Mouse (Mus musculus) CD4-positive helper T cell, adult 2 months (primary cell): ENCODE data around the gene Psmb9.

Experiments used
- DNase-seq: peaks from one replicate; pipeline ENCODE4 v3.0.0-alpha.2; 2012; ENCODE audit warnings: low read depth, missing footprints, low spot score

Psmb9 gene

DNA sequence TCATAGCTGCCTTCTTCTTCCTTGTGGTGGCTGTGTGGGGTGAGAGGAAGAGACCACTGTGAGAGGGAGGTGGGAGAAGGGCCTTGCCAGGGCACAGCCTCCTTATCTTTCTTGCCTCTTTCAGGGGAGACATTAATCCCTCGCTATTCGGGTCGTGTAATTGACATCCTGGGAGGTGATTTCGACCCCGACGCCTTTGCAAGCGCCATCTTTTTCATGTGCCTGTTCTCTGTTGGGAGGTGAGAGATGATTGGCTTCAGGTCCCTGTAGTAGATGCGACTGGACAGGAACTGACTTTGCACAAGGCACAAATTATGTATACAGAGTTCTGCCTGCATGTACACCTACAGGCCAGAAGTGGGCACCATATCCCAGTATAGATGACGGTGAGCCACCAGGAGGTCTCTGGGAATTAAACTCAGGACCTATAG is 18.2 kb upstream of the Psmb9 start:
- DNase-seq, result peak; percentile 80

DNA sequence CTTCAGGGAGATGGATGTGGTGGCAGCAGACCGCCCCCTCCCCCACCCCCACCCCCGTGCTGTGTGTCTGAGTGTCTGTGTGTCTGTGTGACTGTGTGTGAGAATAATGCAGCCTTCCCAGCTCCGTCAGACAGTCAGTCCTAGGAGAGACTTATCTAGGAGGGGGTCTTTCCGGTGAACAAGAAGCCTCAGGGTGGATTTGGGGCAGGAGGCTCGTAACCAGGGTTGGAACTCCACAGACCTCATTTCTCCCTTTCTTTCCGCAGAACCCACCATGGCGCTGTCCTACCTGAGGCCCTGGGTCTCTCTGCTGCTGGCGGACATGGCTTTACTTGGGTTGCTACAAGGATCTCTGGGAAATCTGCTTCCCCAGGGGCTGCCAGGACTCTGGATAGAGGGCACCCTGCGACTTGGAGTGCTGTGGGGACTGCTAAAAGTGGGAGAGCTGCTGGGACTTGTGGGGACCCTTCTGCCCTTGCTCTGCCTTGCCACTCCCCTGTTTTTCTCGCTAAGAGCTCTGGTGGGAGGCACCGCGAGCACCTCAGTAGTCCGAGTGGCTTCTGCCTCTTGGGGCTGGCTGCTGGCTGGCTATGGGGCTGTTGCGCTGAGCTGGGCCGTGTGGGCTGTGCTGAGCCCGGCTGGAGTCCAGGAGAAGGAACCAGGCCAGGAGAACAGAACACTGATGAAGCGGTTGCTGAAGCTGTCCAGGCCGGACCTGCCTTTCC is 17.6 kb upstream of the Psmb9 start:
- DNase-seq, result no peak

DNA sequence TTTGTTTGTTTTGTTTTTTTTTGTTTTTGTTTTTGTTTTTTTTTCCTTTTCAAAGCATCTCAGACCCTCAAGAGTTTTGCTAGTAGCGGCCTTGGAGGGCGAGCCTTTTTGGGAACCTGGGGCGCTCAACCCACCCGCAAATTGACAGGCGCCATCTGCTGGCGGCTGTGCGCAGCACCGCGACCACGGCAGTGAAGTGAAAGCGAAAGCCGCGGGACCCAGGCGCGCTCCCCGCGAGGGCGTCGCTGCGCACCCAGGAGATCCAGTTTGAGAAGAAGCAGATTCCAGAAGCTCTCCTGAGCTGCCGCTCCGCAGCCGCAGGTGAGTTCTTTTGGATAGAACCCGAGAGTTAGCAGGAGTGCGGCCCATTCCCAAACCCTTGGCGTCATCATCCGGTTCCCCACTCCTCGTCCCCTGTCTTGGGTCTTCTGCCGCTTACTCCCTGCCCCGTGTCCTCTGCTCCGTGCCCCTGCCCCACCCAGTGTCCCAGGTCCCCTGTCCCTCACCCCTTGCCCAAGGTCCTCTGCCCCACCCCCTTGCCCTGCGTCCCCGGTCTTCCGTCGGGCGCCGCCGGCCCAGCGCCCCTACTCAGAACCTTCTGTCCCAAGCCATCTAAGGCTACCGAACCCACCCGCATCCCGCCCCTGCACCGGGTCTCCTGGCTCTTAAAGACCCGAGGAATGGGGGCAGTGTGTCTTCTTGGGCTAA is 16.9 kb upstream of the Psmb9 start:
- DNase-seq, result peak; percentile 92

DNA sequence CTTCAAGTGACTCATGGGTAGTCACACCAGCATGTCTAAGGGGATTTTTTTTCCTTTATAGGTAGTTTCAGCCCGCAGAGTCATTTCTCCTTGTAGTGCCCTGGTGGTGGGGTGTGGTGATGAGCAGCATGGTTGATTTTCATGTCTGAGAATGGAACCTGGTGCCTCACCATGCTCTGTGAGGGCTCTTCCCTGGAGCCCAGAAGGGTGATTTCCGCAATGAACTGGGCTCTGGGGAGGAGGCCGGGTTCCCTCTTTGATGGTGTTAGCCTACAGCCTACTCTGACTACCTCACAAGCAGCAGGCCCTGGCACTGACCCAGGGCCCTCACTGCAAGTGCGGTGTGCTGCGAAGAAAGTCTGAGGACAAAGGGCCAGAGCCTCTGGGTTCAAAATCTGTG is 15.9 kb upstream of the Psmb9 start, which contains the start of gene Tap2:
Gene Tap2, plus strand, starts transcription at position 84 of the 400 bp plus-strand sequence.
- peak; percentile 72 for DNase-seq

DNA sequence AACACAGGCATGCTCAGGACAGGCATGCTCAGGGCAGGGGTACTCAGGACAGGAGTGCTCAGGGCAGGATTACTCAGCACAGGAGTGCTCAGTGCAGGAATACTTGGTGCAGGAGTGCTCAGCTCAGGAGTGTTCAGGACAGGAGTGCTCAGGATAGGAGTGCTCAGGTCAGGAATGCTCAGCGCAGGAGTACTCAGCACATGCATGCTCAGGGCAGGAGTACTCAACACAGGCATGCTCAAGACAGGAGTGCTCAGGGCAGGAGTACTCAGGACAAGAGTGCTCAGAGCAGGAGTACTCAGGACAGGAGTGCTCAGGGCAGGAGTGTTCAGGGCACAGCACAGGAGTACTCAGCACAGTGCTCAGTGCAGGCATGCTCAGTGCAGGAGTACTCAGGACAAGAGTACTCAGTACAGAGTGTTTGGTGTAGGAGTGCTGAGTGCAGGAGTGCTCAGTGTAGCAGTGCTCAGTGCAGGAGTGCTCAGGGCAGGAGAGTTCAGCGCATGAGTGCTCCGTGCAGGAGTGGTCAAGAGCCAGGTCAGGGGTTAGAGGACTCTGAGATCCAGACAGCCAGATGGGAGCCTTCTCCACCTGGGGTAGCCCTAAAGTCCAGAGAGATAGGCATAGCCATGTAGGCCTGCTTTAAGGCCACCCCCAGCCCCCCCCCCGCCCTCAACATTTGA is 15.3 kb upstream of the Psmb9 start:
- no peak for DNase-seq

DNA sequence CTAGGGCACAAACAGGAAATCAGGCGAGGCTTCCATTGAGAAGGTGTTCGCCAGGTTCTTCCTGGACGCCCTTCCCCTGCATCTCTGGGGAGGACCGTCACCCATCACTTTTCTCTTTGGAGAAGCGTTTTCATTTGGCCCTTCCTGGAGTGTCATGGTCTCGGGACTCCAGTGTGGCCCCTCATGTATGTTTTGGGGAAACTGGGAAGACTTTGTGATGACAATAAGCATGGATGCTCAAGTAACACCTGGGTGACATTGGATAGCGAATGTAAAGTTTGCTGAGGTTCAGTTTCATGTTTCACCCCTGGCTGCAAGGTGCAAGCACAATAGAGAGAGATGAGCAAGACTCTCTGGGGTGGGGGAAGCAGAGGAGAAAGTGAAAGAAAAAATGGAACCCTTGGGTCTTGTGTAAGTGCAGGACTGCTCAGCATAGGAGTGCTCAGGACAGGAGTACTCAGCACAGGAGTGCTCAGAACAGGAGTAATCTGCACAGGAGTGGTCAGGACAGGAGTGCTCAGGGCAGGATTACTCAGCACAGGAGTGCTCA is 14.0 kb upstream of the Psmb9 start:
- DNase-seq, result peak; percentile 64

DNA sequence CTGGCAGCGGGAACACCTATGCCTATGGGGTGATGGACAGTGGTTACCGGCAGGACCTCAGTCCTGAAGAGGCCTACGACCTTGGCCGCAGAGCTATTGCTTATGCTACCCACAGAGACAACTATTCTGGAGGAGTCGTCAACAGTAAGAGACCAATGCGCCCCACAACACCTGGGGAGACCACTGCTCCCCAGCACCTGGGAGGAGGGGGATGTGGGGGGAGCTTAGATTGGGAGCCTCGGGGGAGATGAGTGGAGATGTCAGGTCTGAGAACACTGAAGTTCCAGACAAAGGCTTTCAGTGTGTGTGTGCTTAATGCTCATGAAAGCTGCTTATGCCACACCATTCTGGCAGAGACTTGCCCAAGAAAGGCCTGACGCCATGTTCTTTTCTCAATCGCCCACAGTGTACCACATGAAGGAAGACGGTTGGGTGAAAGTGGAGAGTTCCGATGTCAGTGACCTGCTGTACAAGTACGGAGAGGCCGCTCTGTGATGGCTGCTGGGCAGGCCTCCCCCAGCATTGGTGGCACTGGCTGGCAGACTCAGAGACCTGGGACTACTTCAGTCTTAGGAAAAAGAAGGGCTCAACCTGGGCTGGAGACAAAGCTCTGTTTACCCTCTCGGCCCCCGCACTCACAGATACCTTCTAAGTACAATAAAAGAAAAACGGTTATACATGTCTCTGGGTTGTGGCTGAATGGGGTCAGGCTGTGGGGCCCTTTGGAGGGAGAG is 13.4 kb upstream of the Psmb9 start:
- peak; percentile 60 for DNase-seq

DNA sequence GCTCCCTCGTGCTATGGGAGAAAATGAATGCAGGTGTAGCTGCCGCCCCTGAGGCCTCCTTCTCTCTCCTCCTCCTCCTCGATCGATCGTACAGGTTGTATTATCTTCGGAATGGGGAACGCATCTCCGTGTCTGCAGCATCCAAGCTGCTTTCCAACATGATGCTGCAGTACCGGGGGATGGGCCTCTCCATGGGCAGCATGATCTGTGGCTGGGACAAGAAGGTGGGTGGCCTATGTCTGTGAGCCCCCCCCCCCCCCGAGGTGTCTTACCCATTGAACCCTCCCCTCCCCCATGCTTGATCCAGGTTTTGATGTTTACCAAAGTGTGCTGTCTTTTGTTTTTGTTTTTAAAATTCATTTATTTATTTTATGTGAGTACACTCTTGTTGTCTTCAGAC is 12.5 kb upstream of the Psmb9 start:
- no peak for DNase-seq

DNA sequence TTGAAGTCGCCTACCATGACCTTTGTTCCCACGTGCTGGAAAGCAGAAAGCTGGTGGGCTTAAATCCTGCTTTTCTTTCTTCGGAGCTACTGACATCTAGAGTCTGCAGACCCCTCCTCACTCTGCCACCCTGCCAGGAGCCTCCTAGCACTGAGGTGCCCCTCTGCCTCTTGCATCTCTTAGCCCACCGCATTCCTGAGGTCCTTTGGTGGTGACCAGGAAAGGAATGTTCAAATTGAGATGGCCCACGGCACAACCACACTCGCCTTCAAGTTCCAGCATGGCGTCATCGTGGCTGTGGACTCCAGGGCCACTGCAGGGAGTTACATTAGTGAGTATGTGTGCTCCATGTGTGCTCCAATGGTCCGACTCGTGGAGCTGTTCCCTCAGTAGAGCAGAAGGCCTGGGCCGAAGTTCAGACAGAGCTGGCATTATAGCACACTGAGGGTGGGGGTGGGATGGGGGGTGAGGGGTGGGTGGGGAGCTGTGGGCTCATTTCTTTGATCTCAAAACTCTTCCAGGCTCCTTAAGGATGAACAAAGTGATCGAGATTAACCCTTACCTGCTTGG is 11.6 kb upstream of the Psmb9 start:
- DNase-seq, result no peak

DNA sequence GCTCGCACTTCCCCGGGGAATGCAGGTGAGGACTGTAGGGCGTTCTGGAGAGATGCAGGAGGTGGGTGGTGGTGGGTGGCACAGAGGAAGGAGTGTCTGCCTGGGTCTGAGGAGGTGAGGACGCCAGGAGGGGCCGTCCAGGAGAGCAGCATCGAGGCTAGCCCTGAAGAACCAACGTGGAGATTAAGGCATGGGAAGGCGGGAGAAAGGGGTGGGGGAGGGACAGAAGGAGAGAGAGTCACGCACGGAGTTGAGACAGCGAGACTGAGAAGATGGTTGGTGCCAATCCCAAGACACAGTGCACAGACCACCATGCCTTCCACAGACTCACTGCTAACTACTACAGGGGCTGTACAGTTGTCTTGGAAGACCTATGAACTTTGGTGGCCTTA is 11.0 kb upstream of the Psmb9 start:
- no peak for DNase-seq

DNA sequence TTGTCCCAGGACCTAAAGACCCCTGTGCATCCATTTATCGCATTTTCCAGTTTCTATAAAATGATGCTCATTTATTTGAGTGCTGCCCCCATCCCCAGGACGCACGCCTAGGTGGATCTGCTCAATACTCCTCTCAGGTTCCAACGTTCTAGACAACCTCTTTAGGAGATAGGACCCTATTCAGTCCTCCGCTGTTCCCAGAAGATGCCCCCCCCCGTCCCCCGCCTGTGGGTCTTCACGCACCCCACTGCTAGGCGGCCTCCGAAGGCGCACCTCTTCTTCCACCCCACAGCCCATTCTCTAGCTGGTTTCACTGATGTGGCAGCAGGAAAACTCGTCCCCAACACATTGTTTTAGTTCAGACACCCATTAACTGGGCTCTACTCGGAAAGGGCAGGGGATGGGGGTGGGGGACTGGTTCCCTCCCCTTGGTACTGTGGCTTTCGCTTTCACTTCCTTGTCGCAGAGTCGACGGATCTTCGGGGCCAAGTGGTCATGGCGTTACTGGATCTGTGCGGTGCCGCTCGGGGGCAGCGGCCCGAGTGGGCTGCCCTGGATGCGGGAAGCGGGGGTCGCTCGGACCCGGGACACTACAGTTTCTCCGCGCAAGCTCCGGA is 10.4 kb upstream of the Psmb9 start:
- DNase-seq, result peak; percentile 88

DNA sequence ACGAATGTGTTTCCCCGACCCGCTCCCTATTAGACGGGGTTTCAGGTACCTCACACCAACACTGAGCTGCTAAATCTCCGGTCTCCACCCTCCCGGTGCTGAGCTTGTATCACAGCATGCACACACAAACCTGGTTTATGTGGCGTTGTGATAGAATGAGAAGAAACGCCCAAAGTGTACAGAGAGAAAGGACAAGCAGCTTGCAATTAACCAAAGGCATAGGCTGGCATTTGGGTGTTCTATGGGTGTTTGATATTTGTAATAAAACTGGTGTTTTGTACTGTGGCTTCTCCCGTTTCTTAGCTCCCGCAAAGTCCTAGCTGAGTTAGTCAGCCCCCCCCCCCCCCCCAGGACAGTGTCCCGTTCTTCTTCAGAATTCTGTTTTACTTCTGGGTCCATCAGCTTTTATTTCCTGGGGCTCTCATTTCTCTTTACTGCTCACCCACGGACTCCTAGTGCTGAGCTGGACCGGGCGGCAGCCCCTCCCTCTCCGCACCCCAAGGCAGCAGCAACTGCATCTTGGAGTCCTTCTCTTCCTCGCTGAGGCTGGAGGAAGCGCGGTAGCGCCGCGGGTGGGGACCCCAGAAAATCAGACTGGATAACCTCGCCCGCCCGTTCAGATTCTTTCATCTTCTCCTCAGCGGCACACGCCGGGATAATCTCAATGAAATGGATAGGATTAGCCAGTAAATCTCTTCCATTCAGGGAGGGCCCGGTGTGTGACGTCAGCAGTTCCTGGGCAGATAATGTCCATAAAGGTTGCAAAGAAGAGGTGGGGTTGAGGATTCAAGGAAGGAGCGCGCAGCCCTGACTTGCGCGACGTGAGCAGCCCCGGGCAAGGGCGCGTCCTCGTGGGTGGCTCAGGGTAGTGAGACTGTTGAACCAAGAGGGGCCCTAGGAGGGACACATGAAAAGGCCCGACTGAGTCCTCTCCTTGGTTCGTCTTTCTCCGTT is 9.7 kb upstream of the Psmb9 start, which contains the start of gene Psmb8:
Gene Psmb8, plus strand, starts transcription at position 781 of the 954 bp plus-strand sequence.
- DNase-seq, result peak; percentile 92

DNA sequence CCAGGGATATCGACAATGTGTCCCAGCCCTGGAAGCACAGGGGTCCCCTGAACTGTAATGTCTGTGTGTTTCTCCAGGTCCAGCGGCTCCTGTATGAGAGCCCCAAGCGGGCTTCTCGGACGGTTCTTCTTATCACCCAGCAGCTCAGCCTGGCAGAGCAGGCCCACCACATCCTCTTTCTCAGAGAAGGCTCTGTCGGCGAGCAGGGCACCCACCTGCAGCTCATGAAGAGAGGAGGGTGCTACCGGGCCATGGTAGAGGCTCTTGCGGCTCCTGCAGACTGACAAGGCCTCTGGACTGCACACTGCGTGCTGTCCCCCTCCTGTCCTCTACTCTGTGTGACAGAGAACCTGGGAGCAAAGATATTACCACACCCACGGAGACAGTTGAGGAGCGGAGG is 8.9 kb upstream of the Psmb9 start:
- DNase-seq, result peak; percentile 86

DNA sequence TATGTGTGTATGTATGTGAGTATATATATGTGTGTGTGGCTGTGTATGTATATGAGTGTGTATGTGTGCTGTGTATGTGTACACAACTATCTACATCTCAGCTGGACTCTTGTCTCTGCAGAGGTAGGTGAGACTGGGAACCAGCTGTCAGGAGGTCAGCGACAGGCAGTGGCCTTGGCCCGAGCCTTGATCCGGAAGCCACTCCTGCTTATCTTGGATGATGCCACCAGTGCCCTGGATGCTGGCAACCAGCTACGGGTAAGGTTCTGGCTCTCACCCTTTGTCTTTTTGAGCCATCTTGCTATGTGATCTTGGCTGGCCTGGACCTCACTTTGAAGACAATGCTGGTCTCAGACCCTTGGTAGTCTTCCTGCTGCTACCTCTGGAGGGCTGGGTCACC is 7.2 kb upstream of the Psmb9 start:
- DNase-seq, result no peak

DNA sequence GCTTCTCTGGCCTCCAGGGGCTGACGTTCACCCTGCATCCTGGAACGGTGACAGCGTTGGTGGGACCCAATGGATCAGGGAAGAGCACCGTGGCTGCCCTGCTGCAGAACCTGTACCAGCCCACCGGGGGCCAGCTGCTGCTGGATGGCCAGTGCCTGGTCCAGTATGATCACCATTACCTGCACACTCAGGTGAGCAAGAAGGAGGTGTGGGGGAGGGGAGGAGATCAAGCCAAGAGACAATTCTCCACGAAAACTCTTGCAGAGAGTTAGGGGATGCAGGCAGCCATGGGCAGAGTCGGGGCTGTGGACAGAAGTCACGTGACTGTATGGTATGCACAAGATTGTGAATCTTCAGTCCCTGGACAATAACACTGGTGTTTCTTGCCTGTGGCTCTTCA is 5.9 kb upstream of the Psmb9 start:
- no peak for DNase-seq

DNA sequence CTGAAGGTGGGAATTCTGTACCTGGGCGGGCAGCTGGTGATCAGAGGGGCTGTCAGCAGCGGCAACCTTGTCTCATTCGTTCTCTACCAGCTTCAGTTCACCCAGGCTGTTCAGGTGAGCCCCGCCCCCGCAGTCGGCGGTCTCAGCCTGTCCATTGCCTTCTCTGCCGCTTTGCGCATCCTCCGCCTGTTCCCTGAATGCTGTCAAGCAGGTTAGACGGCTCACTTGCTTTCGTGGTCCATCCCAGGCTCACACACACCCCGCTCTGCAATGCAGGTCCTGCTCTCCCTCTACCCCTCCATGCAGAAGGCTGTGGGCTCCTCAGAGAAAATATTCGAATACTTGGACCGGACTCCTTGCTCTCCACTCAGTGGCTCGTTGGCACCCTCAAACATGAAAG is 5.3 kb upstream of the Psmb9 start:
- DNase-seq, result no peak

DNA sequence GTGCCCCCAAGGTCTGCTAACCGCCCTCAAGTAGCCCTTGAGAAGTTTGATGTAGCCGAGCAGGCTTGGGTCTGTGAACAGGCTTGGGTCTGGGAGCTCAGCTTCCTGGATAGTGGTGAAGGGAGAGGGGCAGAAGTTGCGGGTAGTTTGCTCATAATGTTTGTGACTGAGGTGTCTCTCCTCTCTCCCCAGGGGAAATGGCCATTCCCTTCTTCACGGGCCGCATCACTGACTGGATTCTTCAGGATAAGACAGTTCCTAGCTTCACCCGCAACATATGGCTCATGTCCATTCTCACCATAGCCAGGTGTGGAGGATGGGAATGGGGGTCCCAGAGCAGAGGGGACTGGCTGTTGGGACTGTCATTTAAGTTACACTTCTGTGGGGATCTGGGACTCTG is 1.4 kb upstream of the Psmb9 start:
- DNase-seq, result no peak

DNA sequence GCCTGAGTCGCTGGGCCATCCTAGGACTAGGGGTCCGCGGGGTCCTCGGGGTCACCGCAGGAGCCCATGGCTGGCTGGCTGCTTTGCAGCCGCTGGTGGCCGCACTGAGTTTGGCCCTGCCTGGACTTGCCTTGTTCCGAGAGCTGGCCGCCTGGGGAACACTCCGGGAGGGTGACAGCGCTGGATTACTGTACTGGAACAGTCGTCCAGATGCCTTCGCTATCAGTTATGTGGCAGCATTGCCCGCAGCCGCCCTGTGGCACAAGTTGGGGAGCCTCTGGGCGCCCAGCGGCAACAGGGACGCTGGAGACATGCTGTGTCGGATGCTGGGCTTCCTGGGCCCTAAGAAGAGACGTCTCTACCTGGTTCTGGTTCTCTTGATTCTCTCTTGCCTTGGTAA is 446 bp upstream of the Psmb9 start:
- DNase-seq, result peak; percentile 49

DNA sequence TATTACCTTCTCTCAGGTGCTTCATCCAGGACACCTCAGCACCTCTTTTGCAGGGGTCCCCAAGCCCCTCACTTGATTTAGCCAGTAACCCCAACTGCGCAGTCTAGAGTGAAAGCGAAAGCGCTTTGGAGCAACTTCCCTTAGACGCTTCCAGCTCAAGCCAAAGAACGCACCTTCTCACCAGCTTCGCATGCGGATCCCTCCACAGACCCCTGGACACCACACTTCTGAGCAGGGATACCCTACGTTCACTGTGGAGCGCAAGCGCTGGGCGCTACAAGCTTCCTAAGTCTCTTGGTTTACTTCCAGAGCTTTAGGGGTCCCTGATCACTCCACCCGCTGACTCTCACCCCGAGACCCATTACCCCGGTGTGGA is 691 bp downstream of the Psmb9 start:
- no peak for DNase-seq

DNA sequence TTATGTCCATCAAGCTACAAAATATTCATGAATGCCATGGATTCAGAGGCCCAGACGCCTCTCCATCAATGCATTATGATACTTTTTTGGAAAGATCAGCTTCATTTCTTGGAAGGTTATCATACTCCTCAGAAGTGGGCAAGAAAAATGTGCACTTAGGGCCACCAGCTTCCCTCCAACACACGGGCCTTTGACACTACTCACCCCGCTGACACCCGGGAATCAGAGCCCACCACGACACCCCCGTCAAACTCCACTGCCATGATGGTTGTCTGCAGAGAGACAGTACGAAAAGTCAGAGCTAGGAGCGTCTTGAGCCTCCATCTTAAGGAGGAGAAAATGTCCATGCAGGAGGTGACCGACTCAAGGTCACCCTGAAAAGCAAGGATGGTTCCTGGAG is 2.0 kb downstream of the Psmb9 start:
- no peak for DNase-seq
